Mouse (Mus musculus) bone marrow macrophage, adult 2 months (primary cell): ENCODE data around the gene Krtap6-5.

Experiments
- CTCF ChIP-seq: IDR thresholded peaks from 2 replicates; pipeline ENCODE4 v1.5.1; 2012; ENCODE audit warnings: low read depth, mild to moderate bottlenecking, low read length, moderate library complexity
- POLR2A ChIP-seq: IDR thresholded peaks from 2 replicates; pipeline ENCODE4 v1.6.1; 2012; ENCODE audit warnings: mild to moderate bottlenecking, low read depth, low read length, borderline replicate concordance

- no peak for TF ChIP-seq CTCF
- no peak for TF ChIP-seq POLR2A
Measured at GRCm38 (mm10) chr16:89013973-89014372, 33.7 kb downstream of the Krtap6-5 start.
